In genomic region chr1:39384914-39385313, GRCm38 (mm10) we compare ENCODE assay signal across 22 mouse cellular contexts.
"Had no signal": no experiment of that assay in that cellular context is flagged by ENCODE, and none has a peak within 500 bp of the region (broad histone marks: within the 10 kb centered on the region; RNA-seq: fewer than 3 reads in every experiment).

No protein-coding gene starts in this region.

- H3K4me3 ChIP-seq: limb, embryonic 12.5 days; limb, embryonic 15.5 days; liver, embryonic 15.5 days; midbrain, embryonic 12.5 days; midbrain, embryonic 15.5 days; neural tube, embryonic 12.5 days; neural tube, embryonic 15.5 days had no signal

- DNase-seq: kidney, adult 18-20 months; kidney, adult 9 months; kidney, postnatal 14 days; kidney, postnatal 4 days; left cerebral cortex, postnatal 4 days; lung, adult 2 months; lung, postnatal 14 days; lung, postnatal 4 days; right cerebral cortex, adult 18-20 months; right cerebral cortex, postnatal 14 days; right cerebral cortex, postnatal 4 days; thymus, adult 2 months; thymus, postnatal 14 days had no signal

- H3K36me3 ChIP-seq: limb, embryonic 12.5 days; midbrain, embryonic 15.5 days; neural tube, embryonic 12.5 days had no signal

- H3K4me2 ChIP-seq: limb, embryonic 12.5 days; limb, embryonic 15.5 days; liver, embryonic 11.5 days; liver, embryonic 15.5 days; midbrain, embryonic 12.5 days; midbrain, embryonic 15.5 days; neural tube, embryonic 12.5 days; neural tube, embryonic 15.5 days had no signal

- H3K27me3 ChIP-seq: limb, embryonic 12.5 days; limb, embryonic 15.5 days; liver, embryonic 15.5 days; midbrain, embryonic 12.5 days; midbrain, embryonic 15.5 days; neural tube, embryonic 12.5 days; neural tube, embryonic 15.5 days had no signal

- ATAC-seq: midbrain, embryonic 15.5 days had no signal

- H3K27ac ChIP-seq: limb, embryonic 12.5 days; limb, embryonic 15.5 days; liver, embryonic 15.5 days; midbrain, embryonic 12.5 days; midbrain, embryonic 15.5 days; neural tube, embryonic 12.5 days; neural tube, embryonic 15.5 days; stomach, postnatal 0 days had no signal

- H3K4me1 ChIP-seq: limb, embryonic 12.5 days; limb, embryonic 15.5 days; midbrain, embryonic 12.5 days; midbrain, embryonic 15.5 days; neural tube, embryonic 12.5 days; neural tube, embryonic 15.5 days had no signal

- H3K9me3 ChIP-seq: limb, embryonic 12.5 days; limb, embryonic 15.5 days; liver, embryonic 15.5 days; midbrain, embryonic 12.5 days; midbrain, embryonic 15.5 days; neural tube, embryonic 12.5 days; neural tube, embryonic 15.5 days had no signal

- H3K9ac ChIP-seq: limb, embryonic 12.5 days; limb, embryonic 15.5 days; liver, embryonic 15.5 days; midbrain, embryonic 12.5 days; midbrain, embryonic 15.5 days; neural tube, embryonic 12.5 days; neural tube, embryonic 15.5 days had no signal
